Mouse (Mus musculus) heart, embryonic 16.5 days (tissue): ENCODE measurements around the gene Gm7137. TPM values are rescaled to one million over a fixed set of nuclear protein-coding genes. Genes with fewer than 3 reads are reported as not detected.
"Not testable (repeated sequence)": the region's sequence is repeated elsewhere in the genome, so short reads cannot be mapped to it uniquely, and the experiment has no call there.

ENCODE experiments used
- ATAC-seq: fragments of 200-750 bp; cut with Nextera tagmentation; replicated peaks from 2 replicates; pipeline ENCODE4 v1.8.0; 2017; ENCODE audit warnings: moderate number of reproducible peaks; ENCODE audit not compliant: insufficient read depth, low FRiP score; ENCODE audit errors: extremely low read depth
- H3K27ac ChIP-seq: fragments of 300-500 bp; sonication (generic); 2 replicates; pipeline ENCODE4 v1.5.1; 2014; ENCODE audit warnings: mild to moderate bottlenecking, low read length, control low read depth, moderate library complexity
- H3K27me3 ChIP-seq: fragments of 300-500 bp; sonication (generic); 2 replicates; pipeline ENCODE4 v1.6.1; 2014; ENCODE audit warnings: low read length, mixed read lengths; ENCODE audit not compliant: control insufficient read depth, insufficient read depth
- H3K36me3 ChIP-seq: fragments of 300-500 bp; sonication (generic); 2 replicates; pipeline ENCODE4 v1.6.1; 2014; ENCODE audit not compliant: control insufficient read depth, insufficient read depth
- H3K4me1 ChIP-seq: fragments of 300-500 bp; sonication (generic); 2 replicates; pipeline ENCODE4 v1.6.1; 2014; ENCODE audit warnings: low read length, mixed read lengths; ENCODE audit not compliant: control insufficient read depth, insufficient read depth
- H3K4me2 ChIP-seq: fragments of 300-500 bp; sonication (generic); 2 replicates; pipeline ENCODE4 v1.6.1; 2014; ENCODE audit warnings: low read depth, mild to moderate bottlenecking, control low read depth, low read length
- H3K4me3 ChIP-seq: fragments of 300-500 bp; sonication (generic); 2 replicates; pipeline ENCODE4 v1.5.1; 2014; ENCODE audit warnings: mild to moderate bottlenecking, control low read depth, low read length
- H3K9ac ChIP-seq: fragments of 300-500 bp; sonication (generic); 2 replicates; pipeline ENCODE4 v1.6.1; 2014; ENCODE audit warnings: low read length, control low read depth
- H3K9me3 ChIP-seq: fragments of 300-500 bp; sonication (generic); replicated peaks from 2 replicates; pipeline ENCODE4 v1.6.1; 2016; ENCODE audit warnings: low read length; ENCODE audit not compliant: control insufficient read depth
- WGBS: fragments of 180-500 bp; shearing (Covaris S2); extraction: QIAGEN DNeasy Blood & Tissue Kit; methylation state at CpG from one replicate; pipeline ENCODE4 v1.1.7; 2014; 5-methylcytosine and 5-hydroxymethylcytosine counted together
- polyA plus RNA-seq: library from polyadenylated mRNA; unstranded; fragments of >200 nt; fragmentation: Nextera tagmentation; extraction: Ambion mirVana; gene quantifications from 2 replicates; pipeline ENCODE4 v1.2.1, GENCODE M21; 2015

Gene Gm7137
- not detected in 2 replicates for polyA plus RNA-seq

- not testable (repeated sequence) for H3K9ac ChIP-seq, ATAC-seq, H3K4me3 ChIP-seq, H3K27ac ChIP-seq, H3K4me1 ChIP-seq, H3K36me3 ChIP-seq, H3K9me3 ChIP-seq, H3K27me3 ChIP-seq, H3K4me2 ChIP-seq
- WGBS = no CpG with 5 or more reads among the region's 1 CpGs
Measured at GRCm38 (mm10) chr10:77787876-77788275, at the start of gene Gm7137. Gene Gm7137 (minus strand): TSS chr10:77788200.

GRCm38 (mm10) chr10:77835647-77836046 lies 47.6 kb upstream of the Gm7137 start, which contains the start of gene Krtap10-10:
Gene Krtap10-10 (plus strand): TSS chr10:77835947.
- Histone ChIP-seq H3K27ac (no peak within 1 kb of the TSS), H3K9ac (no peak within 1 kb of the TSS), H3K4me3 (no peak within 1 kb of the TSS), H3K36me3 (no peaks in the 10 kb centered on the region), H3K4me1 (no peaks in the 10 kb centered on the region), H3K4me2 (no peak within 1 kb of the TSS), H3K9me3 (peaks cover under 1% of the 10 kb centered on the region; the same call in 1 of the 2 replicates), H3K27me3 (no peaks in the 10 kb centered on the region)
- WGBS = 59% methylated on average over 9 of the region's 9 CpGs
- no peak for ATAC-seq

GRCm38 (mm10) chr10:77826951-77827350 lies 39.0 kb upstream of the Gm7137 start, which contains the start of gene Krtap10-4:
Gene Krtap10-4 (minus strand): TSS chr10:77827095.
- no peaks in the 10 kb centered on the region for H3K4me1 ChIP-seq
- no peak within 1 kb of the TSS for H3K4me2 ChIP-seq
- H3K27me3 ChIP-seq = no peaks in the 10 kb centered on the region
- 52% methylated on average over 6 of the region's 6 CpGs for WGBS
- H3K27ac ChIP-seq = no peak within 1 kb of the TSS
- no peak for ATAC-seq
- H3K9ac ChIP-seq = no peak within 1 kb of the TSS
- no peak within 1 kb of the TSS for H3K4me3 ChIP-seq
- H3K9me3 ChIP-seq = peaks cover 3% of the 10 kb centered on the region; the same call in 1 of the 2 replicates
- H3K36me3 ChIP-seq = no peaks in the 10 kb centered on the region

DNA sequence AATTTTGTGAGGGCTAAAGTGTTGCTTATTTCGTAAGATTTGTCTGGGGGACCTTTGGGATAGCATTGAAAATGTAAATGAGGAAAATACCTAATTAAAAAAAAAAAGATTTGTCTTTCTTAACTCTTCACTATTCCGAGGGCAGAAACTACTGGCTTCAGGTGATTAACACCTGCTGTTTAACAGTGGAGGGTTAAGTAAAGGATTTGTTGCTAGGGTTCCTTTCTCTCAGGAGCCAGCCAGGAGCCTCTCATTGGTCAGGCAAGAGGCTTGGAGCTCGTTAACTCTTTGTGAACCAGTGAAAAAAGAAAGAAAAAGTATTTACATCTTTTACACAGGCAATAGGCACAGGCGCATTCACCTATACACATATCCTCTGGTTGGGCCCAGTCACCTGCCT lies 31.2 kb upstream of the Gm7137 start:
- no peak overlapping the region for H3K27ac ChIP-seq
- no peak overlapping the region for H3K4me3 ChIP-seq
- 42% methylated on average over 4 of the region's 4 CpGs for WGBS
- no peaks in the 10 kb centered on the region for H3K27me3 ChIP-seq
- no peak overlapping the region for H3K4me2 ChIP-seq
- no peaks in the 10 kb centered on the region for H3K36me3 ChIP-seq
- H3K4me1 ChIP-seq = no peaks in the 10 kb centered on the region
- no peak for ATAC-seq
- no peak overlapping the region for H3K9ac ChIP-seq
- no peaks in the 10 kb centered on the region; the same call in 1 of the 2 replicates for H3K9me3 ChIP-seq

DNA sequence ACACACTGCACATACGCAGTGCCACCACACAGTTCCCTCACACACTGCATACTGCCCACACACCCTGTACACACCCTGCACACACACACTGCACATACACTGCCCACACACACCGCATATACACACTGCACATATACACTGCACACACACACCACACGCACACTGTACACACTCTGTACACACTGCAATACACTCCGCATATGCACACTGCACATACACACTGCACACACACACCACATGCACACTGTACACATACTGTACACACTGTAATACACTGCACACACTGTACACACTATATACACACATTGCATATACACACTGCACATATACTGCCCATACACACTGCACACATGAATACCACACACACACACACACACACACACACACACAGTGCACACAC lies 30.5 kb upstream of the Gm7137 start:
- no peaks in the 10 kb centered on the region for H3K4me1 ChIP-seq
- no peak overlapping the region for H3K27ac ChIP-seq
- H3K36me3 ChIP-seq = no peaks in the 10 kb centered on the region
- no peaks in the 10 kb centered on the region; the same call in 1 of the 2 replicates for H3K9me3 ChIP-seq
- H3K4me3 ChIP-seq = no peak overlapping the region
- H3K27me3 ChIP-seq = no peaks in the 10 kb centered on the region
- no peak overlapping the region for H3K4me2 ChIP-seq
- no peak overlapping the region for H3K9ac ChIP-seq
- 93% methylated on average over 4 of the region's 4 CpGs for WGBS
- no peak for ATAC-seq

DNA sequence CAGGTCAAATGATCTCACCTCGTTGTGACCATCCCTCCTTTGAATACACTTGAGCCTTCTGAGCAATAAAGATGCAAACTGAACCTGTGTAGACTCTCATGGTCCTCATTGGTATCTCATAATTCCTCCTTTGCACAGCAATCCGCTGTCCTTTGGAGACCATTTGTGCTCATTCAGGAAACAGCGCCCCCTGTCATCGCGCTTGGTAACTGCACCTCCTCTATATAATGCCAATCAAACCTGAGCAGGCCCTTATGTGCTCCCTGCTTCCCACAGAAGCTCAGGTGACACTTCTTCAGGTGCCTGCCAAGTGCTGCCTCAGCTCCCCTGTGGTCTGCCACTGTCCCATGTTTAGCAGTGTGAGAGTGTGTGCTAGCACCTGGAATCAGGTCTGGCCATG lies 27.5 kb upstream of the Gm7137 start:
- Histone ChIP-seq H3K4me3 (no peak overlapping the region), H3K36me3 (no peaks in the 10 kb centered on the region), H3K27ac (no peak overlapping the region), H3K9ac (no peak overlapping the region), H3K9me3 (no peaks in the 10 kb centered on the region; the same call in 1 of the 2 replicates), H3K4me1 (no peaks in the 10 kb centered on the region), H3K27me3 (no peaks in the 10 kb centered on the region), H3K4me2 (no peak overlapping the region)
- no peak for ATAC-seq
- WGBS = 25% methylated on average over 5 of the region's 5 CpGs

- no peaks in the 10 kb centered on the region for H3K36me3 ChIP-seq
- H3K4me1 ChIP-seq = no peaks in the 10 kb centered on the region
- H3K9ac ChIP-seq = no peak within 1 kb of the TSS
Measured at GRCm38 (mm10) chr10:77814382-77814781, 26.4 kb upstream of the Gm7137 start, which contains the start of gene Gm2696. Gene Gm2696 (plus strand): TSS chr10:77814682.

GRCm38 (mm10) chr10:77811743-77812142 lies 23.7 kb upstream of the Gm7137 start, which contains the start of gene Gm9507:
Gene Gm9507 (minus strand): TSS chr10:77811843.
- ATAC-seq = no peak
- H3K9ac ChIP-seq = no peak within 1 kb of the TSS

More at GRCm38 (mm10) chr10:77814382-77814781, 26.4 kb upstream of the Gm7137 start, which contains the start of gene Gm2696:
- H3K27ac ChIP-seq = no peak within 1 kb of the TSS
- H3K4me3 ChIP-seq = no peak within 1 kb of the TSS
- H3K4me2 ChIP-seq = no peak within 1 kb of the TSS
- WGBS = 44% methylated on average over 4 of the region's 4 CpGs
- ATAC-seq = no peak
- no peaks in the 10 kb centered on the region for H3K27me3 ChIP-seq
- peaks cover 5% of the 10 kb centered on the region for H3K9me3 ChIP-seq

DNA sequence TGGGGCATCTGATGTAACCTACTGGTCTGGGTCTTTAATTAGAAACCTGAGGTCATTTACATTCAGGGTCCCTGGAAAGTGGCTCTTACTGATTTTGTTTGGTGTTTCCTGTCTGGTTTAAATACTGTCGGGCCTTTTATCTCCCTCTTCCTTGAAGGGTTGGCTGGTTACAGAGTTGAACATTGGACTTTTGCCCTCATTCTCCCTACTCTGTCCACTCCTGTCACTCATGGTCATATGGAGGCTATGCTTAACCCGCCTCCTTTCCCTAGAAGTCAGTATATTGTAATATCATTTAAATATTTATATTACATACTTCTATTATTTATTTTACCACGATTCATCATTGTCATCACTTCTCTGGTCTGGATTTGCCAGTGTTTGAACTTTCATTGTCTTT lies 16.1 kb upstream of the Gm7137 start:
- 59% methylated on average over 3 of the region's 3 CpGs for WGBS
- H3K4me1 ChIP-seq = no peaks in the 10 kb centered on the region
- no peak for ATAC-seq
- H3K4me3 ChIP-seq = no peak overlapping the region
- no peaks in the 10 kb centered on the region for H3K27me3 ChIP-seq
- H3K4me2 ChIP-seq = no peak overlapping the region
- H3K36me3 ChIP-seq = no peaks in the 10 kb centered on the region
- H3K27ac ChIP-seq = no peak overlapping the region
- no peak overlapping the region for H3K9ac ChIP-seq
- H3K9me3 ChIP-seq = 0 out of 2 replicates have a peak, but pooled peaks cover 2% of the 10 kb centered on the region

More at GRCm38 (mm10) chr10:77811743-77812142, 23.7 kb upstream of the Gm7137 start, which contains the start of gene Gm9507:
- 76% methylated on average over 5 of the region's 5 CpGs for WGBS
- no peaks in the 10 kb centered on the region for H3K4me1 ChIP-seq
- no peak within 1 kb of the TSS for H3K27ac ChIP-seq
- H3K9me3 ChIP-seq = peaks cover 8% of the 10 kb centered on the region
- H3K4me3 ChIP-seq = no peak within 1 kb of the TSS
- H3K27me3 ChIP-seq = no peaks in the 10 kb centered on the region
- no peak within 1 kb of the TSS for H3K4me2 ChIP-seq
- no peaks in the 10 kb centered on the region for H3K36me3 ChIP-seq
